Mouse (Mus musculus) urinary bladder, adult 2 months (tissue): Measurements from ENCODE around the gene Hrct1. TPM values are rescaled to one million over a fixed set of nuclear protein-coding genes. Genes with fewer than 3 reads are reported as not detected.
A peak's percentile ranks its signal among the peaks of the same experiment; 100 is the strongest.

Experiments used
- DNase-seq: peaks from one replicate; pipeline ENCODE4 v3.0.0; 2022; ENCODE audit warnings: low spot score
- polyA plus RNA-seq: library from polyadenylated mRNA; depleted of rRNA; stranded (reverse); fragments of >200 nt; gene quantifications from 2 replicates; pipeline ENCODE4 v1.2.3, GENCODE M21; 2012; rRNA removed

Hrct1 gene
- polyA plus RNA-seq = 5.2 and 7.8 TPM in 2 replicates

GRCm38 (mm10) chr4:43726995-43727394 lies at the start of gene Hrct1:
Hrct1 (plus strand) TSS chr4:43727188.
- no peak for DNase-seq

- no peak for DNase-seq
Measured at GRCm38 (mm10) chr4:43678541-43678940, 48.4 kb upstream of the Hrct1 start.

- DNase-seq = no peak
Measured at GRCm38 (mm10) chr4:43679416-43680043, 47.5 kb upstream of the Hrct1 start.

GRCm38 (mm10) chr4:43690021-43690420 lies 37.0 kb upstream of the Hrct1 start:
- DNase-seq = no peak

- no peak for DNase-seq
Measured at GRCm38 (mm10) chr4:43691026-43691425, 36.0 kb upstream of the Hrct1 start.

GRCm38 (mm10) chr4:43693806-43694241 lies 33.2 kb upstream of the Hrct1 start:
- no peak for DNase-seq

- no peak for DNase-seq
Measured at GRCm38 (mm10) chr4:43694439-43695248, 32.3 kb upstream of the Hrct1 start.

- no peak for DNase-seq
Measured at GRCm38 (mm10) chr4:43695249-43695671, 31.7 kb upstream of the Hrct1 start.

GRCm38 (mm10) chr4:43696561-43696960 lies 30.4 kb upstream of the Hrct1 start:
- DNase-seq = no peak

GRCm38 (mm10) chr4:43700707-43701106 lies 26.3 kb upstream of the Hrct1 start, which contains the start of gene Olfr70:
Olfr70 (minus strand) TSS chr4:43700807.
- no peak for DNase-seq

- DNase-seq = no peak
Measured at GRCm38 (mm10) chr4:43703439-43703838, 23.5 kb upstream of the Hrct1 start.

- no peak for DNase-seq
Measured at GRCm38 (mm10) chr4:43703851-43704250, 23.1 kb upstream of the Hrct1 start.

GRCm38 (mm10) chr4:43705991-43706390 lies 21.0 kb upstream of the Hrct1 start:
- DNase-seq = no peak

- no peak for DNase-seq
Measured at GRCm38 (mm10) chr4:43709869-43710268, 17.1 kb upstream of the Hrct1 start, which contains the start of gene Olfr71. Olfr71 (minus strand) TSS chr4:43710255.

- peak; percentile 61 for DNase-seq
Measured at GRCm38 (mm10) chr4:43711821-43712220, 15.2 kb upstream of the Hrct1 start.

- no peak for DNase-seq
Measured at GRCm38 (mm10) chr4:43713652-43714219, 13.3 kb upstream of the Hrct1 start.

- no peak for DNase-seq
Measured at GRCm38 (mm10) chr4:43720491-43721228, 6.3 kb upstream of the Hrct1 start.

- no peak for DNase-seq
Measured at GRCm38 (mm10) chr4:43722191-43722590, 4.8 kb upstream of the Hrct1 start.

GRCm38 (mm10) chr4:43724764-43725163 lies 2.2 kb upstream of the Hrct1 start:
- DNase-seq = no peak

- DNase-seq = no peak
Measured at GRCm38 (mm10) chr4:43726228-43726993, 577 bp upstream of the Hrct1 start.
